Mouse (Mus musculus) embryonic facial prominence, embryonic 11.5 days (tissue): Measurements from ENCODE around the gene B3gnt5. TPM values are rescaled to one million over a fixed set of nuclear protein-coding genes. Genes with fewer than 3 reads are reported as not detected.

Experiments
- ATAC-seq: fragments of 200-750 bp; cut with Nextera tagmentation; replicated peaks from 2 replicates; pipeline ENCODE4 v1.8.0; 2017; ENCODE audit warnings: low read depth; ENCODE audit not compliant: insufficient number of reproducible peaks, low FRiP score, low TSS enrichment
- DNase-seq: peaks from one replicate; pipeline ENCODE4 v3.0.0-alpha.2; 2015; ENCODE audit warnings: low spot score
- H3K27ac ChIP-seq: fragments of 300-500 bp; sonication (generic); replicated peaks from 2 replicates; pipeline ENCODE4 v1.5.1; 2014; ENCODE audit warnings: mild to moderate bottlenecking, low read depth, low read length, control low read depth
- H3K27me3 ChIP-seq: fragments of 300-500 bp; sonication (generic); 2 replicates; pipeline ENCODE4 v1.6.1; 2014; ENCODE audit warnings: mild to moderate bottlenecking, low read length, moderate library complexity, mixed read lengths; ENCODE audit not compliant: control insufficient read depth, insufficient read depth
- H3K36me3 ChIP-seq: fragments of 300-500 bp; sonication (generic); replicated peaks from 2 replicates; pipeline ENCODE4 v1.6.1; 2014; ENCODE audit warnings: low read depth, mild to moderate bottlenecking, low read length, moderate library complexity, mixed read lengths; ENCODE audit not compliant: control insufficient read depth, insufficient read depth
- H3K4me1 ChIP-seq: fragments of 300-500 bp; sonication (generic); 2 replicates; pipeline ENCODE4 v1.6.1; 2014; ENCODE audit warnings: low read length, mixed read lengths; ENCODE audit not compliant: control insufficient read depth, insufficient read depth
- H3K4me2 ChIP-seq: fragments of 300-500 bp; sonication (generic); 2 replicates; pipeline ENCODE4 v1.6.1; 2014; ENCODE audit warnings: low read depth, mild to moderate bottlenecking, control low read depth, low read length, moderate library complexity
- H3K4me3 ChIP-seq: fragments of 300-500 bp; sonication (generic); 2 replicates; pipeline ENCODE4 v1.5.1; 2014; ENCODE audit warnings: low read depth, low read length, control low read depth
- H3K9ac ChIP-seq: fragments of 300-500 bp; sonication (generic); replicated peaks from 2 replicates; pipeline ENCODE4 v1.6.1; 2014; ENCODE audit warnings: mild to moderate bottlenecking, control low read depth, low read length
- H3K9me3 ChIP-seq: fragments of 300-500 bp; sonication (generic); replicated peaks from 2 replicates; pipeline ENCODE4 v1.6.1; 2016; ENCODE audit warnings: mild to moderate bottlenecking, low read length, inconsistent platforms, mixed read lengths; ENCODE audit not compliant: control insufficient read depth
- WGBS: fragments of 180-500 bp; shearing (Covaris S2); extraction: QIAGEN DNeasy Blood & Tissue Kit; methylation state at CpG from one replicate; pipeline ENCODE4 v1.1.7; 2014; 5-methylcytosine and 5-hydroxymethylcytosine counted together
- polyA plus RNA-seq: library from polyadenylated mRNA; unstranded; fragments of >200 nt; fragmentation: Nextera tagmentation; extraction: Ambion mirVana; gene quantifications from 2 replicates; pipeline ENCODE4 v1.2.1, GENCODE M21; 2014

Gene B3gnt5
- polyA plus RNA-seq, 1 experiment from 2014 or later = 59.9 TPM

DNA sequence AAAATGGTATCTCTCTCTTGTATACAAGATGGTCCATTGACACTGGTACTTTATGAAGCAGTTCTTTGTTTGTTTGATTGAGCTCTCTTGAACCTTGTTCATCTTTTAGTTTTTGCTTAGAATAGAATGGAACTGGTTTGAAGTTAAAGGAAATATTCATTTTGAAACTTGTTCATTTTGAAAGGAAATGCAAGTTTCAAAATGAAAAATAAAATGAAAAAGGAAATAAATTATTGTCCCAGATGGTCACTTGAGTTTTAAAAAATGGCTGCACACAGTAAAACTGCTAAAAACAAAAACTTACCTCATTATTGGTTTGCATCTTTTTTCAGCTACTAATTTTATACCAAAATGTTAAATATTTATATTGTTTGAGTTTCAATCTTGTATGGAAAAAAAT is 12.0 kb downstream of the B3gnt5 start:
- Histone ChIP-seq H3K9ac (no peak overlapping the region), H3K4me1 (no peaks in the 10 kb centered on the region), H3K27ac (no peak overlapping the region), H3K36me3 (peaks cover 9% of the 10 kb centered on the region), H3K9me3 (no peaks in the 10 kb centered on the region), H3K4me2 (no peak overlapping the region), H3K27me3 (no peaks in the 10 kb centered on the region), H3K4me3 (no peak overlapping the region)
- no peak for ATAC-seq
- DNase-seq = no peak

DNA sequence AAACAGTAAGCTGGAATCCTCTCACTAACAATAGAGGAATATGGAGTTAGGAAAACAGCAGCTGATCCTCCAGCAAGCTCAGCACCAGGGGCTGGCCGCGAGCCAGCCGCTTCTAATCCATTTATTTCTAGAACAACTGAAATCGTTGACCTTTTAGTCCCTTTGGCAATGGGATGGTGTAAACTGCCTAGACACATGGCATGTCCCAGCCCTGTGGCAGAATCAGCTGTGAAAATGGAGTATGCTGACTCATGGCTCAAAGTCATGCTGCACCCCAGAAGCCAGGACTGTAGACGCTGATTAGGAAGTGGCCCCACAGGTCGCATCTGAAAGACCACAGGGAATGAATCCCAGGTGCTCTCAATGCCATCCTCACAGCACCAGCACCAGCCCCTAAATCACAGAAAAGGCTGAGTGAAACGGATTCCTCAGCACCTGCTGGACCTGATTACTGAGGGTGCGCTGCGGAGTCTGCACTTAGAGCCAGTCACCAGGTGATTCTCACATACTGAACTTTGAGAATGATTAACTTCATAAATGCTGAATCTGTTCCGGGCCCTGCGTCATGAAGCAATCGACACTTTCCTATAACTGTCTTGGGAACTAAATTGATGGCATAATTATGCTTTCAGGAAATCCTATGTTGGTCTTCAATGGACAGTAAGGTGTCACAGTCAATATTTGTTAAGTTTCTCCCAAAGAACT is 26.5 kb downstream of the B3gnt5 start:
- Histone ChIP-seq H3K9ac (no peak overlapping the region), H3K4me1 (no peaks in the 10 kb centered on the region), H3K9me3 (no peaks in the 10 kb centered on the region), H3K27me3 (no peaks in the 10 kb centered on the region), H3K4me2 (no peak overlapping the region), H3K36me3 (no peaks in the 10 kb centered on the region), H3K4me3 (no peak overlapping the region), H3K27ac (no peak overlapping the region)
- no peak for DNase-seq
- ATAC-seq = no peak
- 63% methylated on average over 12 of the region's 12 CpGs for WGBS

DNA sequence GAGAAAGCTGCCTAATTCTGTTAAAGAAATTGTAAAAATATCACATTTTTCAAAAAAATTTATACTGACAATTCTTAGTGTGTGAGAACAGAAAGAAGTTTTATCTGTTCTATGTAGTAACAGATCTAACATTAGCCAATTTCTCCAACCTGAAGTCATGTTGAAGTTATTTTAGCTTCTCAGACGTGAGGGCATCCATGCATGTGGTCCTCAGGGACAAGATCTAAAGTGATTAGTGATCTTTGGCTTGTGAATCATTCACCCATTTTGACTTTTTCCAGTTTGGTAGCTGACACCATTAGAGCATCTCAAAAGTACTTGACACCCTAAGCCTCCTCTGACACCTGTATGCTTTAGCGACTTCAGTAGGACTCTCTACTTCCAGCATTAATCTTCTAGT is 29.9 kb downstream of the B3gnt5 start:
- WGBS = 81% methylated on average over 2 of the region's 2 CpGs
- H3K9ac ChIP-seq = no peak overlapping the region
- ATAC-seq (no peak), DNase-seq (no peak)
- H3K27me3 ChIP-seq = no peaks in the 10 kb centered on the region
- no peaks in the 10 kb centered on the region for H3K4me1 ChIP-seq
- H3K4me3 ChIP-seq = no peak overlapping the region
- H3K4me2 ChIP-seq = no peak overlapping the region
- H3K27ac ChIP-seq = no peak overlapping the region
- H3K36me3 ChIP-seq = no peaks in the 10 kb centered on the region
- no peaks in the 10 kb centered on the region for H3K9me3 ChIP-seq

DNA sequence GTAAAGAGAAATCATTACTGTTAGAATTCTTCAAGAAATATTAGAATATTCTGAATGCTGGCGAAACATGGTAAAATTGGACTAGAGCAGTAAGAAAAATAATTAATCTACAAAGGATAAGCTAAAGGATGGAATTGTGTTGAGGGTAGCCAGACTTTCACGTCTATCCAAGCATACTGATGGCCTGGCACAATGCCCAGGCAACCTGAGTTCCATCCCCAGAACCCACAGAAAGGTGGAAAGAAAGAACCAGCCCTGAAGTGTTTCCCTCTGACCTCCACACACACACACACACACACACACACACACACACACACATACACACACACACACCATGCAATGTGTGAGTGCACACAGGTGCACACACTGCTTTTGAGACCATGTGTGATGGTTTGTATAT is 58.8 kb downstream of the B3gnt5 start:
- H3K27ac ChIP-seq = no peak overlapping the region
- WGBS = 78% methylated on average over 2 of the region's 2 CpGs
- DNase-seq (no peak), ATAC-seq (no peak)
- no peak overlapping the region for H3K4me3 ChIP-seq
- H3K27me3 ChIP-seq = no peaks in the 10 kb centered on the region
- no peak overlapping the region for H3K9ac ChIP-seq
- no peaks in the 10 kb centered on the region for H3K9me3 ChIP-seq
- no peaks in the 10 kb centered on the region for H3K4me1 ChIP-seq
- no peaks in the 10 kb centered on the region for H3K36me3 ChIP-seq
- H3K4me2 ChIP-seq = no peak overlapping the region

Other genes with a start within 250 kb of the B3gnt5 start
- gene Olfr167, start 237.9 kb upstream of the B3gnt5 start, polyA plus RNA-seq = not detected in 2 replicates
- not detected in 2 replicates for gene Olfr168, start 224.7 kb upstream of the B3gnt5 start, polyA plus RNA-seq
- gene Olfr169, start 188.4 kb upstream of the B3gnt5 start, polyA plus RNA-seq = not detected in 2 replicates
- not detected in 2 replicates for gene Olfr170, start 148.3 kb upstream of the B3gnt5 start, polyA plus RNA-seq
- not detected in 2 replicates for gene Olfr171, start 130.3 kb upstream of the B3gnt5 start, polyA plus RNA-seq
- gene Lamp3, start 53.8 kb upstream of the B3gnt5 start, polyA plus RNA-seq = 0.08 TPM in 2 replicates
- 6.8 and 9.1 TPM in 2 replicates for gene Klhl6, start 222.8 kb downstream of the B3gnt5 start, polyA plus RNA-seq